Mouse (Mus musculus): ENCODE results near the gene Lrrn2. TPM values are rescaled to one million over a fixed set of nuclear protein-coding genes. Genes with fewer than 3 reads are reported as not detected.

Gene Lrrn2
- total and polyA plus RNA-seq, 3 experiments: not detected

- Histone ChIP-seq H3K4me1 (ENCODE audit: control insufficient read depth in 1 of 2, insufficient read depth in 2 of 2, low read length in 2 of 2) (no peaks in the 10 kb centered on the region), H3K27me3 (ENCODE audit: control insufficient read depth in 1 of 2, insufficient read depth in 2 of 2, low read length in 2 of 2) (peaks cover 0 to 5% of the 10 kb centered on the region in 2 experiments), H3K27ac (ENCODE audit: control insufficient read depth, low read depth, low read length) (no peak overlapping the region), H3K4me3 (ENCODE audit: control insufficient read depth in 1 of 2, insufficient read depth in 1 of 2, low read depth in 2 of 2, low read length in 2 of 2) (no peak overlapping the region), H3K9me3 (replicated peaks; ENCODE audit: insufficient read depth, low read length) (no peaks in the 10 kb centered on the region), H3K79me2 (ENCODE audit: control insufficient read depth, insufficient read depth, low read length, poor library complexity) (no peaks in the 10 kb centered on the region), H3K9ac (ENCODE audit: control insufficient read depth, low read depth, low read length, poor library complexity, severe bottlenecking) (no peak overlapping the region), H3K36me3 (ENCODE audit: control insufficient read depth in 1 of 2, insufficient read depth in 2 of 2, low read length in 2 of 2) (no peaks in the 10 kb centered on the region)
- no peak for TF ChIP-seq CTCF (IDR thresholded peaks at IDR 0.05 in 2 of 3, conservative IDR thresholded peaks at IDR 0.05 in 1 of 3; ENCODE audit: control insufficient read depth in 1 of 3, insufficient read depth in 1 of 3, low read depth in 2 of 3, low read length in 3 of 3, poor library complexity in 1 of 3, severe bottlenecking in 1 of 3)
- DNase-seq (ENCODE audit: low read depth, low spot score): no peak
These were observed 46.0 kb upstream of the Lrrn2 start for GRCm38 (mm10) chr1:132834037-132834436.

GRCm38 (mm10) chr1:132836895-132837294 is 43.2 kb upstream of the Lrrn2 start:
- no peak overlapping the region for H3K9ac ChIP-seq (ENCODE audit: control insufficient read depth, low read depth, low read length, poor library complexity, severe bottlenecking)
- H3K79me2 ChIP-seq (ENCODE audit: control insufficient read depth, insufficient read depth, low read length, poor library complexity): no peaks in the 10 kb centered on the region
- H3K27ac ChIP-seq (ENCODE audit: control insufficient read depth, low read depth, low read length): no peak overlapping the region
- TF ChIP-seq CTCF (IDR thresholded peaks at IDR 0.05 in 2 of 3, conservative IDR thresholded peaks at IDR 0.05 in 1 of 3; ENCODE audit: control insufficient read depth in 1 of 3, insufficient read depth in 1 of 3, low read depth in 2 of 3, low read length in 3 of 3, poor library complexity in 1 of 3, severe bottlenecking in 1 of 3): no peak
- TF ChIP-seq ZC3H11A (IDR thresholded peaks at IDR 0.05; ENCODE audit: low read depth, low read length): no peak
- no peak for TF ChIP-seq BHLHE40 (IDR thresholded peaks at IDR 0.05; ENCODE audit: borderline replicate concordance, low read depth, low read length)
- no peak for TF ChIP-seq TAL1 (IDR thresholded peaks at IDR 0.05; ENCODE audit: low read length)
- TF ChIP-seq HCFC1 (IDR thresholded peaks at IDR 0.05; ENCODE audit: low read depth, low read length): no peak
- no peak for TF ChIP-seq TCF12 (IDR thresholded peaks at IDR 0.05; ENCODE audit: low read depth, low read length)
- TF ChIP-seq MAZ (IDR thresholded peaks at IDR 0.05; ENCODE audit: low read depth, low read length): no peak
- no peak for TF ChIP-seq JUND (IDR thresholded peaks at IDR 0.05; ENCODE audit: low read depth, low read length)
- no peak for TF ChIP-seq UBTF (IDR thresholded peaks at IDR 0.05; ENCODE audit: borderline replicate concordance, insufficient read depth, low read depth, low read length)
- TF ChIP-seq GABPA (IDR thresholded peaks at IDR 0.05; ENCODE audit: low read depth, low read length): no peak
- peaks cover 0 to 5% of the 10 kb centered on the region in 2 experiments for H3K27me3 ChIP-seq (ENCODE audit: control insufficient read depth in 1 of 2, insufficient read depth in 2 of 2, low read length in 2 of 2)
- H3K36me3 ChIP-seq (ENCODE audit: control insufficient read depth in 1 of 2, insufficient read depth in 2 of 2, low read length in 2 of 2): no peaks in the 10 kb centered on the region
- no peak overlapping the region for H3K4me3 ChIP-seq (ENCODE audit: control insufficient read depth in 1 of 2, insufficient read depth in 1 of 2, low read depth in 2 of 2, low read length in 2 of 2)
- DNase-seq (ENCODE audit: low read depth, low spot score): no peak
- no peaks in the 10 kb centered on the region for H3K9me3 ChIP-seq (replicated peaks; ENCODE audit: insufficient read depth, low read length)
- H3K4me1 ChIP-seq (ENCODE audit: control insufficient read depth in 1 of 2, insufficient read depth in 2 of 2, low read length in 2 of 2): no peaks in the 10 kb centered on the region

- TF ChIP-seq MYB (IDR thresholded peaks at IDR 0.05; ENCODE audit: low read depth, low read length): no peak
- no peak for TF ChIP-seq ELF1 (IDR thresholded peaks at IDR 0.05; ENCODE audit: low read depth, low read length)
- no peak for TF ChIP-seq UBTF (IDR thresholded peaks at IDR 0.05; ENCODE audit: borderline replicate concordance, insufficient read depth, low read depth, low read length)
- TF ChIP-seq MAX (IDR thresholded peaks at IDR 0.05; ENCODE audit: low read length): no peak
- TF ChIP-seq MYC (IDR thresholded peaks at IDR 0.05; ENCODE audit: low read depth, low read length): no peak
- no peak for TF ChIP-seq GATA1 (IDR thresholded peaks at IDR 0.05; ENCODE audit: low read depth, low read length)
- TF ChIP-seq E2F4 (IDR thresholded peaks at IDR 0.05; ENCODE audit: borderline replicate concordance, low read depth, low read length): no peak
- no peak for TF ChIP-seq BHLHE40 (IDR thresholded peaks at IDR 0.05; ENCODE audit: borderline replicate concordance, low read depth, low read length)
- no peak for TF ChIP-seq ZC3H11A (IDR thresholded peaks at IDR 0.05; ENCODE audit: low read depth, low read length)
- TF ChIP-seq SMC3 (IDR thresholded peaks at IDR 0.05; ENCODE audit: low read depth, low read length): no peak
- TF ChIP-seq POLR2A (IDR thresholded peaks at IDR 0.05; ENCODE audit: control insufficient read depth in 1 of 2, insufficient read depth in 1 of 2, low read depth in 1 of 2, low read length in 2 of 2, poor library complexity in 1 of 2): no peak
- no peak for TF ChIP-seq POLR2AphosphoS5 (IDR thresholded peaks at IDR 0.05; ENCODE audit: borderline replicate concordance, low read depth, low read length)
- TF ChIP-seq RCOR1 (IDR thresholded peaks at IDR 0.05; ENCODE audit: low read depth, low read length): no peak
- no peak for TF ChIP-seq JUND (IDR thresholded peaks at IDR 0.05; ENCODE audit: low read depth, low read length)
- no peak for TF ChIP-seq NRF1 (IDR thresholded peaks at IDR 0.05; ENCODE audit: insufficient read depth, low read depth, low read length, poor library complexity, severe bottlenecking)
- TF ChIP-seq MEF2A (IDR thresholded peaks at IDR 0.05; ENCODE audit: extremely low read depth, insufficient replicate concordance, low read depth, low read length, poor library complexity, severe bottlenecking): no peak
- H3K4me1 ChIP-seq (ENCODE audit: control insufficient read depth in 1 of 2, insufficient read depth in 2 of 2, low read length in 2 of 2): no peaks in the 10 kb centered on the region
These were observed 42.4 kb upstream of the Lrrn2 start for GRCm38 (mm10) chr1:132837691-132838090.

More at GRCm38 (mm10) chr1:132837691-132838090, 42.4 kb upstream of the Lrrn2 start:
- no peaks in the 10 kb centered on the region for H3K9me3 ChIP-seq (replicated peaks; ENCODE audit: insufficient read depth, low read length)
- no peak for DNase-seq (ENCODE audit: low read depth, low spot score)
- H3K79me2 ChIP-seq (ENCODE audit: control insufficient read depth, insufficient read depth, low read length, poor library complexity): no peaks in the 10 kb centered on the region
- no peak overlapping the region for H3K27ac ChIP-seq (ENCODE audit: control insufficient read depth, low read depth, low read length)
- H3K27me3 ChIP-seq (ENCODE audit: control insufficient read depth in 1 of 2, insufficient read depth in 2 of 2, low read length in 2 of 2): peaks cover 0 to 5% of the 10 kb centered on the region in 2 experiments
- H3K36me3 ChIP-seq (ENCODE audit: control insufficient read depth in 1 of 2, insufficient read depth in 2 of 2, low read length in 2 of 2): no peaks in the 10 kb centered on the region
- H3K9ac ChIP-seq (ENCODE audit: control insufficient read depth, low read depth, low read length, poor library complexity, severe bottlenecking): no peak overlapping the region
- H3K4me3 ChIP-seq (ENCODE audit: control insufficient read depth in 1 of 2, insufficient read depth in 1 of 2, low read depth in 2 of 2, low read length in 2 of 2): no peak overlapping the region
